Mouse (Mus musculus): Measurements from ENCODE around the gene Gabrg3. TPM values are rescaled to one million over a fixed set of nuclear protein-coding genes. Genes with fewer than 3 reads are reported as not detected.

Gene Gabrg3
- polyA plus RNA-seq (2012; fragmentation: generic; extraction: Trizol) = not detected
- long read RNA-seq, experiment 1 = 0 reads
- long read RNA-seq, experiment 2 = 0 reads

- Histone ChIP-seq H3K27me3 (ENCODE audit: control insufficient read depth, insufficient read depth, insufficient read length) (no peaks in the 10 kb centered on the region), H3K79me2 (ENCODE audit: control insufficient read depth, insufficient read depth) (no peaks in the 10 kb centered on the region), H3K4me3 (ENCODE audit: insufficient read depth, poor library complexity, severe bottlenecking) (no peak within 1 kb of the TSS), H3K79me3 (ENCODE audit: low read depth) (no peaks in the 10 kb centered on the region), H3ac (ENCODE audit: control insufficient read depth, insufficient read length, low read depth) (no peak within 1 kb of the TSS), H3K36me3 (ENCODE audit: control insufficient read depth, insufficient read depth) (no peaks in the 10 kb centered on the region)
- TF ChIP-seq USF1 (IDR thresholded peaks at IDR 0.05; ENCODE audit: low read depth) = no peak
- no peak for TF ChIP-seq CTCF (IDR thresholded peaks at IDR 0.05; ENCODE audit: control insufficient read depth, insufficient read depth, insufficient read length)
- no peak for TF ChIP-seq MYOD1 (IDR thresholded peaks at IDR 0.05; ENCODE audit: control insufficient read depth, insufficient read length, low read depth)
- no peak for TF ChIP-seq MYOG (IDR thresholded peaks at IDR 0.05; ENCODE audit: control insufficient read depth, extremely low read depth, insufficient read length)
- TF ChIP-seq CEBPB (IDR thresholded peaks at IDR 0.05; ENCODE audit: low read depth) = no peak
- no peak for TF ChIP-seq MAX (IDR thresholded peaks at IDR 0.05)
- no peak for TF ChIP-seq FOSL1 (IDR thresholded peaks at IDR 0.05; ENCODE audit: insufficient read depth, low read length, poor library complexity, severe bottlenecking)
These were observed at the start of gene Gabrg3 for GRCm38 (mm10) chr7:57386517-57387340. Gabrg3 (minus strand) TSS chr7:57387188.

- no peaks in the 10 kb centered on the region for H3K79me3 ChIP-seq (ENCODE audit: low read depth)
- H3K27me3 ChIP-seq (ENCODE audit: control insufficient read depth, insufficient read depth, insufficient read length) = no peaks in the 10 kb centered on the region
- no peak overlapping the region for H3ac ChIP-seq (ENCODE audit: control insufficient read depth, insufficient read length, low read depth)
- no peaks in the 10 kb centered on the region for H3K36me3 ChIP-seq (ENCODE audit: control insufficient read depth, insufficient read depth)
- H3K4me3 ChIP-seq (ENCODE audit: insufficient read depth, poor library complexity, severe bottlenecking) = no peak overlapping the region
- no peak for TF ChIP-seq FOSL1 (IDR thresholded peaks at IDR 0.05; ENCODE audit: insufficient read depth, low read length, poor library complexity, severe bottlenecking)
- no peak for TF ChIP-seq USF1 (IDR thresholded peaks at IDR 0.05; ENCODE audit: low read depth)
- no peak for TF ChIP-seq CTCF (IDR thresholded peaks at IDR 0.05; ENCODE audit: control insufficient read depth, insufficient read depth, insufficient read length)
- TF ChIP-seq MAX (IDR thresholded peaks at IDR 0.05) = no peak
- no peak for TF ChIP-seq MYOG (IDR thresholded peaks at IDR 0.05; ENCODE audit: control insufficient read depth, extremely low read depth, insufficient read length)
- no peak for TF ChIP-seq CEBPB (IDR thresholded peaks at IDR 0.05; ENCODE audit: low read depth)
- no peak for TF ChIP-seq MYOD1 (IDR thresholded peaks at IDR 0.05; ENCODE audit: control insufficient read depth, insufficient read length, low read depth)
- H3K79me2 ChIP-seq (ENCODE audit: control insufficient read depth, insufficient read depth) = no peaks in the 10 kb centered on the region
These were observed 35.7 kb upstream of the Gabrg3 start for GRCm38 (mm10) chr7:57422675-57423074.

GRCm38 (mm10) chr7:57421044-57421443 lies 34.1 kb upstream of the Gabrg3 start:
- no peaks in the 10 kb centered on the region for H3K79me3 ChIP-seq (ENCODE audit: low read depth)
- no peak overlapping the region for H3ac ChIP-seq (ENCODE audit: control insufficient read depth, insufficient read length, low read depth)
- TF ChIP-seq MYOG (IDR thresholded peaks at IDR 0.05; ENCODE audit: control insufficient read depth, extremely low read depth, insufficient read length) (no peak), MYOD1 (IDR thresholded peaks at IDR 0.05; ENCODE audit: control insufficient read depth, insufficient read length, low read depth) (no peak), FOSL1 (IDR thresholded peaks at IDR 0.05; ENCODE audit: insufficient read depth, low read length, poor library complexity, severe bottlenecking) (no peak), USF1 (IDR thresholded peaks at IDR 0.05; ENCODE audit: low read depth) (no peak), CEBPB (IDR thresholded peaks at IDR 0.05; ENCODE audit: low read depth) (no peak), CTCF (IDR thresholded peaks at IDR 0.05; ENCODE audit: control insufficient read depth, insufficient read depth, insufficient read length) (no peak), MAX (IDR thresholded peaks at IDR 0.05) (no peak)
- H3K36me3 ChIP-seq (ENCODE audit: control insufficient read depth, insufficient read depth) = no peaks in the 10 kb centered on the region
- no peak overlapping the region for H3K4me3 ChIP-seq (ENCODE audit: insufficient read depth, poor library complexity, severe bottlenecking)
- no peaks in the 10 kb centered on the region for H3K27me3 ChIP-seq (ENCODE audit: control insufficient read depth, insufficient read depth, insufficient read length)
- H3K79me2 ChIP-seq (ENCODE audit: control insufficient read depth, insufficient read depth) = no peaks in the 10 kb centered on the region

GRCm38 (mm10) chr7:57419392-57419791 lies 32.4 kb upstream of the Gabrg3 start, which contains the start of gene Gabrb3:
Gabrb3 (plus strand) TSS chr7:57419692.
- TF ChIP-seq CEBPB (IDR thresholded peaks at IDR 0.05; ENCODE audit: low read depth) (no peak), MYOG (IDR thresholded peaks at IDR 0.05; ENCODE audit: control insufficient read depth, extremely low read depth, insufficient read length) (no peak), MAX (IDR thresholded peaks at IDR 0.05) (no peak), CTCF (IDR thresholded peaks at IDR 0.05; ENCODE audit: control insufficient read depth, insufficient read depth, insufficient read length) (no peak), USF1 (IDR thresholded peaks at IDR 0.05; ENCODE audit: low read depth) (no peak), FOSL1 (IDR thresholded peaks at IDR 0.05; ENCODE audit: insufficient read depth, low read length, poor library complexity, severe bottlenecking) (no peak), MYOD1 (IDR thresholded peaks at IDR 0.05; ENCODE audit: control insufficient read depth, insufficient read length, low read depth) (no peak)
- no peaks in the 10 kb centered on the region for H3K79me2 ChIP-seq (ENCODE audit: control insufficient read depth, insufficient read depth)
- H3ac ChIP-seq (ENCODE audit: control insufficient read depth, insufficient read length, low read depth) = no peak within 1 kb of the TSS
- H3K36me3 ChIP-seq (ENCODE audit: control insufficient read depth, insufficient read depth) = no peaks in the 10 kb centered on the region
- no peak within 1 kb of the TSS for H3K4me3 ChIP-seq (ENCODE audit: insufficient read depth, poor library complexity, severe bottlenecking)
- H3K27me3 ChIP-seq (ENCODE audit: control insufficient read depth, insufficient read depth, insufficient read length) = no peaks in the 10 kb centered on the region
- H3K79me3 ChIP-seq (ENCODE audit: low read depth) = no peaks in the 10 kb centered on the region

GRCm38 (mm10) chr7:57412896-57413295 lies 25.9 kb upstream of the Gabrg3 start:
- H3K36me3 ChIP-seq (ENCODE audit: control insufficient read depth, insufficient read depth) = no peaks in the 10 kb centered on the region
- TF ChIP-seq MAX (IDR thresholded peaks at IDR 0.05) (no peak), CTCF (IDR thresholded peaks at IDR 0.05; ENCODE audit: control insufficient read depth, insufficient read depth, insufficient read length) (no peak), MYOG (IDR thresholded peaks at IDR 0.05; ENCODE audit: control insufficient read depth, extremely low read depth, insufficient read length) (no peak), FOSL1 (IDR thresholded peaks at IDR 0.05; ENCODE audit: insufficient read depth, low read length, poor library complexity, severe bottlenecking) (no peak), MYOD1 (IDR thresholded peaks at IDR 0.05; ENCODE audit: control insufficient read depth, insufficient read length, low read depth) (no peak), USF1 (IDR thresholded peaks at IDR 0.05; ENCODE audit: low read depth) (no peak), CEBPB (IDR thresholded peaks at IDR 0.05; ENCODE audit: low read depth) (no peak)
- H3K27me3 ChIP-seq (ENCODE audit: control insufficient read depth, insufficient read depth, insufficient read length) = no peaks in the 10 kb centered on the region
- H3K4me3 ChIP-seq (ENCODE audit: insufficient read depth, poor library complexity, severe bottlenecking) = no peak overlapping the region
- no peaks in the 10 kb centered on the region for H3K79me3 ChIP-seq (ENCODE audit: low read depth)
- no peak overlapping the region for H3ac ChIP-seq (ENCODE audit: control insufficient read depth, insufficient read length, low read depth)
- H3K79me2 ChIP-seq (ENCODE audit: control insufficient read depth, insufficient read depth) = no peaks in the 10 kb centered on the region

All from C2C12 (cell line).